Mouse (Mus musculus) adrenal gland, adult 8-10 months (tissue): ENCODE measurements around the gene Gm4312. TPM values are rescaled to one million over a fixed set of nuclear protein-coding genes. Genes with fewer than 3 reads are reported as not detected.
"Not testable (repeated sequence)": the region's sequence is repeated elsewhere in the genome, so short reads cannot be mapped to it uniquely, and the experiment has no call there.

Experiments used
- DNase-seq: peaks from one replicate; pipeline ENCODE4 v3.0.0; 2022
- total RNA-seq, 4 experiments: library from RNA; stranded (reverse); gene quantifications; 2 replicates each; pipeline ENCODE4 v1.2.4; 2022

Gene Gm4312
- total RNA-seq, result not detected

DNA sequence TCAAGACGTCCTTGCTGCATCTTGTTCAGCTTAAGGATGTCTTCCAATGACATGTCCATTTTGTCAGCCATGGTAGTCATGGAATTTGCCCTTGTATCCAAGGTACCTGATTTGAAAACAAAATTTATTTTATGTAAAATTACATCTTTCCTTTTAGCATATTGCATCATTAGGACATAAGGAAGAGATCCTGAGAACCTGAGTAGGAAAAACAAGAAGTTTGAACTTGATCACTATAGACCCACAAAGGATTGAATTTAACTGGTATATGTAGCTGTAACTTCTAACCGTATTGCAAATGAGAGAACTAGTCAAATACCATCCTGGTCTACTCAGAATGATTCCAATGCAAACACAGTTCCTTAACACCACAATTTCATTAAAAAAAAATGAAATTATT lies at the start of gene Gm4312:
Gm4312 (minus strand) TSS at position 101 of the 400 bp plus-strand sequence.
- DNase-seq, result not testable (repeated sequence)

DNA sequence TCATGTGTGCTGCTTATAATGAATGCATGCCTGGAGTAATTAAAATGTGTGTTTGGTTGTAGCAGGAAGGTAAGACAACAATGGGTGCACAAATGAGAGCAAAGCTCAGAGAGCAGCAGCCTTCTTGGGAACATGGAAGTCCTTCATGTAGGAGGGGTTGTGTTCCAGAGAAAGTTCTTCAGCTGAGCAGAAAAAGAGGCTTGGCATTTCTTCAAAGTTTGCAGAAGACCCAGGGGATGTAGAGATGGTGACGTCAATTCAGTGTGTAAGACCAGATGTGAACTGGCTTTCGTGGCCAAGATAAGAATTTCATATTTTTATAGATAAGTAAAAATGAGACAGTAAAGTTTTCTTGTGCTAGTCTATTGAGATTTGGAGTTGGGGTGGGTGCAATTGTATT lies 45.2 kb upstream of the Gm4312 start:
- DNase-seq, result no peak

DNA sequence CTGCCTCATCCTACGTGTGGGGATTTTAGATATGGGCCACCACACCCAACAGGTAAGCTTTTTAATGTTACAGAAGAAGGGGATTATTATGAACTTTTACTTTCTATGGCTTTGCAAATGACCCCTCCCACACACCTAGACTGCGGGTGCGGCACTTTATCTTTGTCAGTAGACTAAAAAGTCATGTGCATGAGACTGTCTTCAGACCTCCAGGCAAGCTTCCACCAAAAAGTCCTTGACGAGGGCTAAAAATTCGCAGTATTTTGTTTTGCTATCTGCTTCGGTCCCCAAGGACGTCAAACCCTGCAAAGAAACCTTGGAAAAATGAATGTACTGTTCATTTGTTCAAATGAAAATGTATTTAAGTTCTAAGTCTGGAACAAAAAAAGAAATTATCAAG lies 33.2 kb upstream of the Gm4312 start:
- peak; percentile 36 for DNase-seq

DNA sequence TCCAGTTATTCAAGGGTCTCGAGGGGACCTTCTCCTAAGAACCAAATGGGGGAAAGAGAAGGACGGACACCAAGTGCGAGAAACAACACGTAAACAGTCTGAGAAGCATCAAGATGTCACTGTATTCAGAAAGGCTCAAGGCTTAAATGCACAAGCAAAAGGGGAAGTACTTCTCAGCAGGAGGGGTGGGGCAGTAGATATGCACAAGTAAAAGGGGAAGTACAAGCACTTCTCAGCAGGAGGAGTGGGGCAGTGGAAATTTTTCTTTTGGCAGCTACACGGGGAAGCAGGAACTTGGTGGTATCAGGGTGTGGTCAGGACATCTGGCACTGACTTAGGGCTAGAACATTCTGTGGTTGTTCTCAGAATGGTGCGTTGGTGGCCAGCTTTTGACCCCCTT lies 19.9 kb upstream of the Gm4312 start:
- not testable (repeated sequence) for DNase-seq

GRCm38 (mm10) chr10:100361038-100361437 lies 21.3 kb downstream of the Gm4312 start, which contains the start of gene Gm4307:
Gm4307 (plus strand) TSS chr10:100361338.
- DNase-seq, result not testable (repeated sequence)

GRCm38 (mm10) chr10:100356841-100357240 lies 25.5 kb downstream of the Gm4312 start:
- peak; percentile 0 for DNase-seq

GRCm38 (mm10) chr10:100350793-100351192 lies 31.6 kb downstream of the Gm4312 start, which contains the start of gene Gm4305:
Gm4305 (plus strand) TSS chr10:100351093.
- not testable (repeated sequence) for DNase-seq

GRCm38 (mm10) chr10:100345672-100346071 lies 36.7 kb downstream of the Gm4312 start, which contains the start of gene Gm4303:
Gm4303 (plus strand) TSS chr10:100345972.
- DNase-seq, result not testable (repeated sequence)

DNA sequence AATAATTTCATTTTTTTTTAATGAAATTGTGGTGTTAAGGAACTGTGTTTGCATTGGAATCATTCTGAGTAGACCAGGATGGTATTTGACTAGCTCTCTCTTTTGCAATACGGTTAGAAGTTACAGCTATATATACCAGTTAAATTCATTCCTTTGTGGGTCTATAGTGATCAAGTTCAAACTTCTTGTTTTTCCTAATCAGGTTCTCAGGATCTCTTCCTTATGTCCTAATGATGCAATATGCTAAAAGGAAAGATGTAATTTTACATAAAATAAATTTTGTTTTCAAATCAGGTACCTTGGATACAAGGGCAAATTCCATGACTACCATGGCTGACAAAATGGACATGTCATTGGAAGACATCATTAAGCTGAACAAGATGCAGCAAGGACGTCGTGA lies 41.8 kb downstream of the Gm4312 start, which contains the start of gene Gm4302:
Gm4302 (plus strand) TSS at position 301 of the 400 bp plus-strand sequence.
- not testable (repeated sequence) for DNase-seq

DNA sequence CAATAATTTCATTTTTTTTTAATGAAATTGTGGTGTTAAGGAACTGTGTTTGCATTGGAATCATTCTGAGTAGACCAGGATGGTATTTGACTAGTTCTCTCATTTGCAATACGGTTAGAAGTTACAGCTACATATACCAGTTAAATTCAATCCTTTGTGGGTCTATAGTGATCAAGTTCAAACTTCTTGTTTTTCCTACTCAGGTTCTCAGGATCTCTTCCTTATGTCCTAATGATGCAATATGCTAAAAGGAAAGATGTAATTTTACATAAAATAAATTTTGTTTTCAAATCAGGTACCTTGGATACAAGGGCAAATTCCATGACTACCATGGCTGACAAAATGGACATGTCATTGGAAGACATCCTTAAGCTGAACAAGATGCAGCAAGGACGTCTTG lies 47.0 kb downstream of the Gm4312 start, which contains the start of gene Gm4301:
Gm4301 (plus strand) TSS at position 301 of the 400 bp plus-strand sequence.
- DNase-seq, result not testable (repeated sequence)

Other genes starting within 250 kb of the Gm4312 start
- not detected for gene Gm4301, start 46.9 kb downstream of the Gm4312 start, total RNA-seq
- gene Gm4302, start 41.7 kb downstream of the Gm4312 start, total RNA-seq, result not detected
- not detected for gene Gm4303, start 36.6 kb downstream of the Gm4312 start, total RNA-seq
- gene Gm4305, start 31.5 kb downstream of the Gm4312 start, total RNA-seq, result not detected
- not detected for gene Gm4307, start 21.2 kb downstream of the Gm4312 start, total RNA-seq
- gene Tmtc3, start 104.8 kb upstream of the Gm4312 start, total RNA-seq, result 10 to 100 TPM; 20.3 to 22.8 (median 21.0) TPM
- 10 to 100 TPM in 2 of 4 experiments, 1 to 10 TPM in 2; 8.7 to 17.8 (median 11.3) TPM for gene Cep290, start 105.0 kb upstream of the Gm4312 start, total RNA-seq
- 10 to 100 TPM; 14.6 to 20.1 (median 15.4) TPM for gene 4930430F08Rik, start 207.9 kb upstream of the Gm4312 start, total RNA-seq
- gene 1700017N19Rik, start 207.9 kb upstream of the Gm4312 start, total RNA-seq, result not detected